Mouse (Mus musculus) stomach, postnatal 0 days (tissue): ENCODE results near the gene Stk39. TPM values are rescaled to one million over a fixed set of nuclear protein-coding genes. Genes with fewer than 3 reads are reported as not detected.

Source experiments
- ATAC-seq: fragments of 200-750 bp; cut with Nextera tagmentation; 2 replicates; pipeline ENCODE4 v1.8.0; 2017; ENCODE audit not compliant: low FRiP score, low TSS enrichment
- DNase-seq: peaks from one replicate; pipeline ENCODE4 v3.0.0-alpha.2; 2016; ENCODE audit warnings: low spot score
- H3K27ac ChIP-seq: fragments of 300-500 bp; sonication (generic); replicated peaks from 2 replicates; pipeline ENCODE4 v1.5.1; 2014; ENCODE audit warnings: mild to moderate bottlenecking, control low read depth
- H3K27me3 ChIP-seq: fragments of 300-500 bp; sonication (generic); 2 replicates; pipeline ENCODE4 v1.6.1; 2014; ENCODE audit warnings: low read length; ENCODE audit not compliant: control insufficient read depth, insufficient read depth
- H3K36me3 ChIP-seq: fragments of 300-500 bp; sonication (generic); 2 replicates; pipeline ENCODE4 v1.6.1; 2014; ENCODE audit warnings: low read length, mixed read lengths; ENCODE audit not compliant: control insufficient read depth, insufficient read depth
- H3K4me1 ChIP-seq: fragments of 300-500 bp; sonication (generic); replicated peaks from 2 replicates; pipeline ENCODE4 v1.6.1; 2014; ENCODE audit warnings: antibody characterized with exemption; ENCODE audit not compliant: control insufficient read depth, insufficient read depth
- H3K4me2 ChIP-seq: fragments of 300-500 bp; sonication (generic); replicated peaks from 2 replicates; pipeline ENCODE4 v1.6.1; 2014; ENCODE audit warnings: low read depth, mild to moderate bottlenecking, control low read depth, moderate library complexity
- H3K4me3 ChIP-seq: fragments of 300-500 bp; sonication (generic); 2 replicates; pipeline ENCODE4 v1.5.1; 2014; ENCODE audit warnings: low read depth, low read length, control low read depth
- H3K9ac ChIP-seq: fragments of 300-500 bp; sonication (generic); 2 replicates; pipeline ENCODE4 v1.6.1; 2014; ENCODE audit warnings: mild to moderate bottlenecking, low read length, control low read depth, mixed read lengths
- H3K9me3 ChIP-seq: fragments of 300-500 bp; sonication (generic); 2 replicates; pipeline ENCODE4 v1.6.1; 2016; ENCODE audit warnings: low read length; ENCODE audit not compliant: control insufficient read depth
- CTCF ChIP-seq: IDR thresholded peaks from 2 replicates; pipeline ENCODE4 v1.5.1; 2016; ENCODE audit warnings: antibody characterized with exemption, low read depth, mild to moderate bottlenecking, moderate library complexity
- EP300 ChIP-seq: optimal IDR thresholded peaks from 2 replicates; pipeline ENCODE3; 2016; ENCODE audit warnings: antibody characterized with exemption
- WGBS: fragments of 180-500 bp; shearing (Covaris S2); extraction: QIAGEN DNeasy Blood & Tissue Kit; methylation state at CpG from one replicate; pipeline ENCODE4 v1.1.7; 2014; 5-methylcytosine and 5-hydroxymethylcytosine counted together
- polyA plus RNA-seq: library from polyadenylated mRNA; unstranded; fragments of >200 nt; fragmentation: Nextera tagmentation; extraction: Ambion mirVana; gene quantifications from 2 replicates; pipeline ENCODE4 v1.2.1, GENCODE M21; 2015

Gene Stk39
- polyA plus RNA-seq, 1 experiment from 2014 or later, result 23.6 TPM

DNA sequence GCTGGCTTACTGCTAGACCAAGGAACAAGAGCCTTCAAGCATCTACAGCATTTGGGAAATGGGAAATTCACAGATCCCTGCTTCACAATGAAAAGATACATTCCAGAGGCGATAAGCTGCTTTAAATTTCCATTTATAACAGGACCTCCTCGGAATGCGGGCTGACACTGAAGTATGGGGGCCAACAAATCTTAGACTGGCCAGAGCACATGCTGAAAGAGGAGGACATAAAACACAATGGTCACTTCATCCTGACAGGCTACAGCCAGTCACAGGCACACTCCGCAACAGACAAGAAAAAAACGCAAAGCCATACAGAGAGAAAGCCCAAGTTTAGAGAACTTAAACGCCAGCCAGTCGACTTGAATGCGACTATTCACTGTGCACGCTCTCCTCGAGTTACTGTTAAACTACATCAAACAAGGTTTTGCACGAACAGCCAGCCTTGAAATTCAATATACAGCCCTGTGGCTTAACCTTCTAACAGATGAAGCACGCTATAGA is 65.4 kb downstream of the Stk39 start:
- Histone ChIP-seq H3K9ac (no peak overlapping the region), H3K27ac (no peak overlapping the region), H3K36me3 (no peaks in the 10 kb centered on the region), H3K4me1 (0 out of 2 replicates have a peak, but pooled peaks cover 2% of the 10 kb centered on the region), H3K9me3 (no peaks in the 10 kb centered on the region), H3K27me3 (no peaks in the 10 kb centered on the region), H3K4me2 (no peak overlapping the region), H3K4me3 (no peak overlapping the region)
- TF ChIP-seq EP300, result no peak
- TF ChIP-seq CTCF, result no peak
- ATAC-seq (no peak), DNase-seq (no peak)
- 37% methylated on average over 12 of the region's 12 CpGs for WGBS

DNA sequence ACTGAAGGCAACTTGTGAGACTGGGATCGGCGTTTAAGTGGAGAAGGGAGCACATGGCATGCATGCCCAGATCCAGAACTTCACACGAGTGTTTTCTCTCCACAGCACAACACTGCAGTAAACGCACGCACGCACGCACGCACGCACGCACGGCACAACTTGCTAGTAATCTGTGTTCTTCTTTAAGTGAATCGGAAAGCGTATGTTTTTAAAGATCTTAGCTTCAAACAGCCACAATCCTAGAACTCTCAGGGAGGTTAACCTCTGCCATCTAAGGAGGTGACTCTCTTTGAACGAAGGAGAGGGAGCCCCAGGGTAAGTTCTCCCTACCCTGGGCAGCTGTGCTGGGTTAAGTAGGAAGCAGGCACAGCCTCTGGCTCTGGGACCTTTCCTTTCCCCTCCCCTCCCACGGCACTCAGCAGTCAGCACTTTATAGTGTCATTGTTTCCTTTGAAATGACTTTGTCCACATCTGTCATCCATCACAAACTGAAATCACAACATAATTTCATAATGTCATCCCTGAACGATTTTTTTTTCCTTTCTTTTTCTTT is 66.8 kb downstream of the Stk39 start:
- DNase-seq, result no peak

DNA sequence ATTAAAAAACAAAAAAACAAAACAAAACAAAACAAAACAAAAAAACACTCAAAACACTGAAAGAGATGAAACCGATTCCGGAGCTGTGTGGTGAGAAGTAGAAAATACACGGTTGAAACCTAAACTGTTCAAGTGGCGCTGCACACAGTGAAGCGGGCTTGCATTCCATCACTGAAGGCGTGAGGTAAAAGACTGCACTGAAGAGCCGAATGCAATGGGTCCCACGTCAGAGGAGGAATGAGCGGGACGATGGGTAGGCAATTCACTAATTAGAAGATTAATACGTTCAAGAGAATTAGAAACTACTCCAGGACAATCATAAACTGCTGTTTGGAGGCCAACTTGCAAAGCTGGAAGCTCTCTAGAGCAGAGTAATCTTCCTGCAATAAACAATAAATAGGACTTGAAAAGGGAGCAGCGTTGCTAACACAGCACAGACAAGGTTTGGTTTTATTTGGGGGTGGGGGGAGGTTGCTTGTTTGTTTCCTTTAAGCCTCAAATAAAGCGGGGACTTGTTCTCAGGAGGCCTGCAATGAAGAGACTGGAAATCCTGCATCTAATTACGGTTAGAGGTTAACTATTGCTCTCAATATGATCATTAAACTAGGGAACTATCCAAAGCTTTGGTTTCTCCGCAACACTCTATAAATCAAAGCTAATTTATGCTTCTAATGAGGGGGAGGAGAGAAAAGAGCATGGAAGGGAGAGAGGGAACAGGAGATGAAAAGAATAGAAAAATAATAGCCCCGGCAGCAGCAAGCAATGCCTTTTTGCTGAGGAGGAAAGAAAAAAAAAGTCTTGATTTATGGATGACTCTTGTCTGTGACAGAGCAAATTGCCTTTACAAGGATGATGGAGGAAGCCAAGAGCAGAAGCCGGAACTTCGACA is 67.5 kb downstream of the Stk39 start:
- DNase-seq (no peak), ATAC-seq (no peak)
- H3K4me3 ChIP-seq, result no peak overlapping the region
- H3K4me2 ChIP-seq, result no peak overlapping the region
- no peak overlapping the region for H3K9ac ChIP-seq
- H3K27me3 ChIP-seq, result no peaks in the 10 kb centered on the region
- H3K27ac ChIP-seq, result no peak overlapping the region
- no peaks in the 10 kb centered on the region for H3K9me3 ChIP-seq
- WGBS, result 74% methylated on average over 18 of the region's 18 CpGs
- TF ChIP-seq EP300 (no peak), CTCF (no peak)
- H3K4me1 ChIP-seq, result 0 out of 2 replicates have a peak, but pooled peaks cover 2% of the 10 kb centered on the region
- H3K36me3 ChIP-seq, result no peaks in the 10 kb centered on the region

More for the DNA sequence above, 66.8 kb downstream of the Stk39 start:
- Histone ChIP-seq H3K9me3 (no peaks in the 10 kb centered on the region), H3K27me3 (no peaks in the 10 kb centered on the region), H3K4me1 (0 out of 2 replicates have a peak, but pooled peaks cover 2% of the 10 kb centered on the region), H3K36me3 (no peaks in the 10 kb centered on the region), H3K9ac (no peak overlapping the region), H3K27ac (no peak overlapping the region), H3K4me3 (no peak overlapping the region), H3K4me2 (no peak overlapping the region)
- no peak for ATAC-seq
- WGBS, result 57% methylated on average over 16 of the region's 16 CpGs
- TF ChIP-seq EP300, result no peak
- no peak for TF ChIP-seq CTCF

DNA sequence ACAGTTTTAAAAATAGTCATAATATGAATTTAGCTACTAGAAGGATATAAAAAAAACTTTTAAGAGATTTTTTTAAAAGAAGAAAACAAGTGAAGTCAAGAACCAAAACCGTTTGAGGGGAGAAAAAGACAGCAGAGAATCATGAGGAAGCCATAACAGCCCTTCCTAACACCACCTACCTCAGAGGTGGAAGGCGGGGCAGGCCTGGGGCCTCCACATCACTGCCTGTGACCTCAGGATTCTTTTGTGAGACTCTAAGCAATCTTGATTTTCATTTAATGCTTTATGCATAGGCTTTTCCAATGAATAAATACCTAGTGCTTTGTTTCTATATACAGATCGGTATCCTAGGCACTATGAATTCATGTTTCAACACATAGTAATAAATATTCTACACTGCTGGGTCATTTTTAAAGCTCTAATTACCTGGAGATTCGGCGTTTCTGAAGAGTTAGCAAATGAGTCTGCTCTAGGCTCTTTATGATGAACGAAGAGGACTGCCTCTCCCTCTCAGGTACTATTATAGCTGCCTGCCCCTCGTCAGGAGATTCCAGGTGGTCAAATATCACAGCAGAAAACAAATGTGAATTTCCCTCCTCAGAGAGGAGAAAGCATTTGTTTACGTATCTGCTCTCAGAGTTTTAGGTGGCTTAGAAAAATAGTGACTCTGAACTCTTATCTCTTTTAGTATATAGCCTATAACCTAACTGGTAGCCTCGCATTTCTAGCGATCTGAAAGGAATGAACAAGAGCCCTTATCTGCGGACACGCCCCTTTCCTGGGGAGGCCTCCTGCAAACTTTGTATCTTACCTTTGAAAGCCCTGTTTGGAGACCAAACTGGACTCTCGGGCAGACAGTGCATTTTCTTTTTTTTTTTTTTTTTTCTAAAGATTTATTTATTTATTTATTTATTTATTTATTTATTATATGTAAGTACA is 78.2 kb downstream of the Stk39 start:
- H3K4me2 ChIP-seq, result no peak overlapping the region
- H3K27ac ChIP-seq, result no peak overlapping the region
- whole genome bisulfite sequencing, result 51% methylated on average over 13 of the region's 13 CpGs
- H3K36me3 ChIP-seq, result peaks cover 6% of the 10 kb centered on the region
- no peaks in the 10 kb centered on the region for H3K4me1 ChIP-seq
- no peaks in the 10 kb centered on the region for H3K27me3 ChIP-seq
- TF ChIP-seq EP300, result no peak
- TF ChIP-seq CTCF, result no peak
- H3K4me3 ChIP-seq, result no peak overlapping the region
- no peak overlapping the region for H3K9ac ChIP-seq
- no peak for DNase-seq
- ATAC-seq, result no peak
- no peaks in the 10 kb centered on the region for H3K9me3 ChIP-seq

DNA sequence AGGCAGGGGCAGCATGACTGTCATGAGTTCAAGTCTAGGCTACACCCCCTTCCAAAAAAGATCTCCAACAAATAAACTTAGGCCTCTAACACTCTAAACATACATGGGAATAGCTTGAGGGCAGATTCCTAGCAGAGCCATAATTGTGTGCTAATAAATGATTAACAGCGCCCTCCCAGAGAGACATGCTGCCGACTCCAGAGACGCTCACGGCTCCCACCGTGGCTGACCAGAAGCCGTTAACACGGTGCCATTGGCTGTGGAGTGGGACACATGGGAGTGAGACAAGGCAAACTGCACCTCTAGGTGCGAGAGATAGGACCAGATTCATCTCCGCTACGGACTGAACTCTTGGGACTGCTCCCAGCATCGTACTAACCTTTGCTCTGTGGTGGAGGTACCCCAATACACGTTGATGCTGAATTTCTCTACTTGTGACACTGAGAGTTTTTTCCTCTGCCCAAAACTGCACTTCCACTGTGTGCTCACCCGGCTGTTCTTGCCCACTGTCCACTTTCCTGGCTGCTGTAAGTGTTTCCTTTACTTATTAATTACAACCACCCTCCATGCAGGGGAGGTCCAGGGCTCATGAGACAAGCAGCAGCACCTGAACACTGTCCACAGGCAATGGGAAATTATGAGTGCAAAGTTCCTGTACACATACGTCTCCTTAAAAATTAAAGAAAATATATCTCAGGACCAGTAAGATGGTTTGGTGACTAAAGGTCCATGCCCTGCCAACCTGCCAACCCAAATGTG is 84.1 kb downstream of the Stk39 start:
- Histone ChIP-seq H3K4me2 (no peak overlapping the region), H3K36me3 (peaks cover 6% of the 10 kb centered on the region; the same call in 1 of the 2 replicates), H3K27me3 (no peaks in the 10 kb centered on the region), H3K4me1 (no peaks in the 10 kb centered on the region), H3K9ac (no peak overlapping the region), H3K27ac (no peak overlapping the region), H3K9me3 (no peaks in the 10 kb centered on the region), H3K4me3 (no peak overlapping the region)
- 71% methylated on average over 14 of the region's 14 CpGs for whole genome bisulfite sequencing
- no peak for ATAC-seq
- DNase-seq, result no peak
- TF ChIP-seq CTCF, result no peak
- no peak for TF ChIP-seq EP300
